Mouse (Mus musculus) megakaryocyte, adult 5-6 weeks (primary cell): ENCODE data around the gene Srgap2. TPM values are rescaled to one million over a fixed set of nuclear protein-coding genes. Genes with fewer than 3 reads are reported as not detected.
"Not testable (repeated sequence)": the region's sequence is repeated elsewhere in the genome, so short reads cannot be mapped to it uniquely, and the experiment has no call there.

Experiments
- ATAC-seq: 2 replicates; pipeline ENCODE4 v1.8.0; 2016; ENCODE audit warnings: mild to moderate bottlenecking, inconsistent platforms; ENCODE audit not compliant: poor library complexity, severe bottlenecking
- total RNA-seq, 2 experiments: library from RNA; stranded (forward) in 1 of 2; stranded (reverse) in 1 of 2; fragments of 153-499, 151-499 nt in 1 of 2; fragments of 221-1000, 200-1000 nt in 1 of 2; gene quantifications; 2 replicates each; pipeline versions ENCODE4 v1.2.3 to v1.2.4; 2015 to 2017

The Srgap2 gene
- total RNA-seq, 2 experiments from 2014 or later, result 25.7 to 57.5 TPM

GRCm38 (mm10) chr1:131346916-131347555 is 180.1 kb downstream of the Srgap2 start:
- ATAC-seq, result no peak

GRCm38 (mm10) chr1:131345422-131346419 is 181.4 kb downstream of the Srgap2 start:
- no peak for ATAC-seq

DNA sequence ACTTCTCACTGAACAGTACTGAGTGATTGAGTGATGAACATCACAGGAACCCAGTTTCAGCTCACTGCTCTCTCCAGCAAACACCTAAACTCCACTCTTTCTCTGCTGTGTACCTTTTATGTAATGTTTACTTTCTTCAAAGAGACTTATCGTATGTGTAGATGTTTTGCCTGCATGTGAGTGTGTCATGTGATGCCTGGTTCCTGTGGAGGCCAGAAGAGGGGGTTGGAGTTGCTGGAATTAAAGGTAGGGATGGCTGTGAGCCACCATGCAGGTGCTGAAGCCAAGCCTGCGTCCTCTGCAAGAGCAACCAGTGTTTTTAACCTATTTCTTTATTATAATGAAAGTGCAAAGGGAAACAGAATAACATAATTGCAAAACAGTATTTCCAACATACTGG is 182.5 kb downstream of the Srgap2 start:
- ATAC-seq, result no peak

- ATAC-seq, result no peak
These were observed 191.1 kb downstream of the Srgap2 start for GRCm38 (mm10) chr1:131336017-131336416.

DNA sequence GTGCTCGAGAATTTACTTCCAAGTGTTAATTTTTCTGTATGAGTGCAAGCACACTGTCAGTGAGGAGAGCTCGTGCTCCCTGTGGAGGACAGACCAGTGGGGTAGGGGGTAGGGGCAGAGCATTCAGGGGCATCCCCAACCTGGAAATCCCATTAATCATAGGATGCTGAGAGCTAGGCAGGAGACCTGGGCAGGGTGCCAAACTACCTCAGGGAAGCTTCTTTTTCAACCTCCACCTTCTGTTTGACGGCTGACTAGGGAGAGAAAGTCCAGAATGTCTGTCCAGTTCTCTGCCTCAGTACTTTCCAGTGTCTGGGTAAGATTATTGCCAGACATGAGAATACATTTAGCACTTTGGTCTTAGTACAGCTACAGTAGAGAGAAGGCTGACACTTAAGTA is 191.5 kb downstream of the Srgap2 start:
- ATAC-seq, result no peak

GRCm38 (mm10) chr1:131331180-131331579 is 196.0 kb downstream of the Srgap2 start:
- ATAC-seq, result no peak

- ATAC-seq, result not testable (repeated sequence)
These were observed 198.1 kb downstream of the Srgap2 start for GRCm38 (mm10) chr1:131329093-131329492.

GRCm38 (mm10) chr1:131327167-131327566 is 200.0 kb downstream of the Srgap2 start:
- no peak for ATAC-seq

DNA sequence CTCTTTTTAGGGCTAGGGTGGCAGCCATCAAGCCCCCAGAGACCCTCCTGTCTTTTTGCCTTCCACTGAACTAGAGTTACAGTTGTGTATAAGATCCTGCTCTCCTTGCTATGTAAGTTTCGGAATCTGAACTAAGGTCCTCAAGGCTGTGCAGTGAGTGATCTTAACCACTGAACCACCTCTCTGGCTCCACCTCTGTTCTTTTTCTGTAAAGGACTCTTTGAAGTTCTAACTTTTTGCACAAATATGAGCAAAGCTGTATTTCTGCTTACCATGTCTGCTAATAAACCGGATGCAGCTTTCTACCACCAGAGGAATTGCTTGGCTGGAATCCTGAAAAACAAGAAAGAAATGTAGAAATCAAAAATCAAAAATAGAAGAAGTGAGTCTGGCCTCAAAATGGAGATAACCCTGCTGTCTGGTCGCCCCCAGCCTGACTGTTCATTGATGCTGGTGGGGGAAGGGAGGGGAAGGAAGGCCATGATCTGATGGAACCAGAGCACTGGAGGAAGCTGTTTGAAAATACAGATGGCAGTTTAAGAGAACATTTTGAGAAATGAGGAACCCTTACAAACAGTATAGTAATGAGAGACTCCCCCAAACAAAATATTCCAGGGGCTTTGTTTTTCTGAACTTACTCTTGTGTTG is 202.2 kb downstream of the Srgap2 start:
- no peak for ATAC-seq

DNA sequence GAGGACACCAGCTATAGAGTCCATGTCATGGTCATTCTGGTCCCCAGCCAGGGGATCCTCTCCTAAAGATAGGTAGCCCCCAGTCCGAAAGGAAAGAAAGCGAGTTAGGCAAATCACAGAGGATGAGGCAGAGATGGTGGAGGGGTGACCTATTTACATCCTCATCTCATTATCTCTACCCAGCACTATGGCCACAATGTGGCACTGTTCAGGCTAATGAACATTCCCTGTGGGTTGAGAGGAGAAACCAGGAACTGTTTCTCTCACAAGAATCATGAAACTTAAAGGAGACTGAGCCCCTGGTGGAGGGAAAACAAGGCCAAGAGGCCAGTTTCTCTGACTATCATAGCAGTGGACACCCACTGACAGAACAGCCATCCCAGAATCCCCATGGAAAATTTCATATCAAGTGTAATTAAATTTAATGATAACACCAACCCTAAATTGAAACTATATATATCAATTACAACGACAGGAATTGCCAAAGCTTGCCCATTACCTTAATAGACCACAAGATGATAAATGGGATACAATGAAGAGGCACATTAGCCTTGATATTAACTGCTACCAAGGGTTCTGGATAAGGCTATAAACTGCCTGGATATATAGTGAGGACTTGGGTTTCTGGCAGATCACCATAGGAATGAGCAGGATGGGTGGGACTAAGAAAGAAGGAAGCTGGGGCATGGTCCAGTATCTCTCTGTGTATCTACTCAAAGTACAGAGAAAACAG is 207.4 kb downstream of the Srgap2 start:
- no peak for ATAC-seq

DNA sequence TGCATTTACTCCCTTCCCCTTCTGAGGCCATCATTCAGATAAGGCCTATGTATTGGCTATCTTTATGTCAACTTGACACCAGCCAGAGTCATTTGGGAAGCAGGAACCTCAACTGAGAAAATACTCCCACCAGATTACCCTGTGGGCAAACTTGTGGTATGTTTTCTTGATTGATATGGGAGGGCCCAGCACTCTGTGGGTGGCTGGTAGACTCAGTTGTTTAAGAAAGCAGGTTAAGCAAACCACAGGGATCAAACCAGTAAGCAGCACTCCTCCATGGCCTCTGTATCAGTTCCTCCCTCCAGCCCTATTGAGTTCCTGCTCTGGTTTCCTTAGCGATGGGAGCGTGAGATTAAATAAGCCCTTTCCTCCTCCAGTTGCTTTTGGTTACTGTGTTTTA is 208.8 kb downstream of the Srgap2 start:
- ATAC-seq, result no peak

DNA sequence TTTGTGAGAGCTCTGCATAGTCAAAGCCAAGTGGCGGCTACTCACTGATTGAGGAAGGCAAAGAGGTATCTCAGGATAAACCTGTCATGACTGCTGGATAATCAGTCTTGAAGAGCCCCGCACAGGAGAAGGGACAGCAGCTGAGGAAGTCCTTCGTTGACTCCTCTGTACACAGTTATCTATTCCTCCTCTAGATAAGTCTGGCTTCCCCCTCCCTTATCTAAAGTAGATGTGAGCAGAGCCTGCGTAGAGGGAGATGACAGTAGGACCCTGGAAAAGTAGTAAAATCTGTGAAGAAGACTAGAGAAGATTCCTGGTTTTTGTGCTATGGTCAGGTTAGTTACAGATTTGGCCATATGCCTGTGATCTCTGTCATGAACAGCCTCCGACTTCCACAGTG is 209.5 kb downstream of the Srgap2 start:
- ATAC-seq, result no peak

- no peak for ATAC-seq
These were observed 215.9 kb downstream of the Srgap2 start for GRCm38 (mm10) chr1:131311284-131311683.

DNA sequence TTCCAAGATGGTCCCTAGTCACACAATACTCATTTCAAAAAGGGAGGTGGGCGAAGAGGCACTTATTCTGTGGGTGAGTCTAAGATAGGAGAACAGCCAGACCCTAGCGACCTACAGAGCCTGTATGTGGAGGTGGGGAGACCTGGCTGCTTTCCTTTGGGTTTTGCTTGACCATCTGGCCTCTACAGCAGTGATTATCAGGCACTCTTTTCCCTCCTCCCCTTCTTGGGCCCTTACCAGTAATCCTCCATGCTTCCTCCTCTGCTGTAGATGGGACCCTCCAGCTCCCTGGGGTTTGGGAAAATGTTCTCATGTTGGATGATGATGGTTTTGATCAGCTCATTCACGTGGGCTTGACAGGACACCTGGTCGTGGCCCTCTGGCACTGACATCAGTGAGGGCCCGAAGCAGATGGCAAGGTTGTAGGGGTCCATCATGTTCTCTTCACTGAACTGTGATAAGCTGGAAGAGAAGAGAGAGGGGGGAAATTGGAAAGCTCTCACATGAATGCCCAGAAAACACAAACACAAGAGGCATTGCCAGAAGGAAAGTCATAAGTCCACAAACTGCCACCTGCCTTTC is 216.8 kb downstream of the Srgap2 start:
- no peak for ATAC-seq

DNA sequence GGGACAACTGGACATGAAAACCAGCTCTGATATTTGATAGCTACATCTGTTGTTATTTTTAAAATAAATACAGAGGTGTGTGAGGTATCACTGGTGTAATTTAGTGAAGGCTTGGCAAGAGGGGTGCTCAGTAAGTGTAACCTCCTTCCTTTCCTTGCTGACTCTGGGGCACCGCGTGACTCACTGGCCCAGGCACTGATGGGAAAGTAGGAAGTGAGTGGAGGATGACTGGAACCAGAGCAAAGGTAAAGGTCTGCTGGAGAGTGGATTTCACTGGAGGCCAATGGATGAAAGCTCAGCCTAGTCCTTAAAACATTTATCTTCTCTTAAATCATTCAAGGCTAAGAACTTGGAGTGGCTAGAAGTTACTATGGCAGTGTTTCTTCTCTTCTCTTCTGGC is 226.4 kb downstream of the Srgap2 start:
- no peak for ATAC-seq

DNA sequence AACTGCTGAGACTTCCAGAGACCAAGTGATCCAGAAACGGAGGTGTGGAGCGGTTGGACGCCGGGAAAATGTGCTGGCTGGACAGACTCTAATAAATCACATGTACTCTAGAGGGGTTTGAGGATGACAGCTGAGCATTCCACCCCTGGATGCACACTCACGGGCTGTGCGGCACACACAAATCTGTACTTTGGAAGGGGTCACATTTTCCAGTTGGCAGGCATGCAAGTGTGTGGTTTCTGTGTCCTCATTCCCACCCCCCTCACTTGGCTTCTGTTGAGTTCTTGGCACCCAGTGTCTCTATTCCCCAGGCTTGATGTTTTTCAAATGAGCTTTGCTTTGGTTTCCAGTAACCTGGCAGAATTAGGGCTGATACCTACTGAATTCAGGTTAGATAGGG is 227.4 kb downstream of the Srgap2 start:
- ATAC-seq, result no peak

DNA sequence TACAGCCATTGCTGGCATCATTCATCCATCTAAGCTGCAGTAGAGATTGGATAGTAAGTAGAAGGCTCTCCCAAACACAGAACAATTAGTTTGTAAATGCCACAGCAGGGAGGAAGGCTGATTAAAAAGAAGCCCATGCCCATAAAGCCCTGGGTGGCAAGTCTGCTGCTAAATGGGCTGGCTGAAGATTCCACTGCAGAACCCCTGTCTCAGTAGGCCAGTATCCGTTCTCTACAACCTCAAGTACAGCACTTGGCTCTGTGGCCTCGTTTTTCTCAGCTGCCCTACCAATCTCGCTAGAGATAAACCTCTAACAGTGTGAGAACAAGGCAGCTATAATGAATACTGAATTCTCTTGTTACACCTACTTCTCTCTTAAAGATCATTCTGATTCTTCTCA is 227.9 kb downstream of the Srgap2 start:
- no peak for ATAC-seq

DNA sequence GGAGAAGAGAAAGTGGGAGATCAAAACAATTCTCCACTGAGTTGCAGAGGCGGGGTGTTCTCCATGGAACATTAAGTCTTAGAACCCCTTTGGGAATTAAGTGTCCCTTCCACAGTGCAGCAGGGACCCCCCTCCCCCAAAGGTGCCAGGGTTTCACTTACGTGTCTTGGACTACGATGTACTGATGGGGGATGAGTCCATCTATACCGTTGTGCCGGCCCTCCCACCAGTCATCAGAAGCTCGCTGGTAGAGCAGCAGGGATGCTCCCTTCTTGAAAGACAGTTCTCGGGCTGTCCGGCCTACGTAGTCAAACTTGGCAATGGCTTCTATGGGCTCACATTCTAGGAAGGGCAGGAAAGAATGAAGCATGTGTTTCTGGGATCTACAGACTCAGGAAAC is 229.0 kb downstream of the Srgap2 start:
- no peak for ATAC-seq

DNA sequence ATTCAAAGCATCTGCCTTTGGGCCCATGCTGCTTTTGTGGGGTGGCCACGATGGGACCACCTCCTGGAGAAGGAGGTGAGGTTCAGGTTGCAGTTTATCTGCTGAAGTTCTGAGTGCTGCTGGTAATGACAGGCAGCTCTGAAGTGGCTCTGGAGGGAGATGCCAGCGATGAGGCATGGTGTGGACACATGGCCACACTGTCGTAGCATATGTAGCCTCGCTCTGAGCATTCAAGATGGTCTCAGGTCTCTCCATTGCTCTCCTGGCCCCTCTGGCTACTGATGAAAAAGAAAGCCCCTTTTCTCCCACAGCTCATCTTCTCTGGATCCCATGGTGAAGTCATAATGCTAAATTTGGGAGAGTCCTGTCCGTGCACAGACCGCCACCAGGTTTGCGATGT is 230.4 kb downstream of the Srgap2 start:
- no peak for ATAC-seq

DNA sequence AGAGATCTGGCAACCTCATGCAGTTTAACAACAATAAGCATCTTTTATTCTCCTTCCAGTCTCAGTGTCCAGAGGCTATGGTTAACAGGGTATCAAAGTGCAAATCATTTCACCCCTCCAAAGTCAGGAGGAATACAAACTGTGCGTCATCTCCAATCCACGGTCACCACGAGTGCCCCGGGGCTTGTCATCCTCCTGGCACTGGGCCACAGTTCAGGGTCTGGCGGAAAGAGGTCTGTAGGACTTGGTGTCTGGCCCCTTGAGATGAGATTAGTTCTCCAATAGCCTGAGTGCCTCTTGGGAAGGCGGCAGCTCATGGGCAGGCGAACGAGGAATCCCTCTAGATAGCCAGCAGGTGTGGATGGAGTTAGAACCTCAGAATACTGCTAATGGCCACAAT is 232.0 kb downstream of the Srgap2 start:
- no peak for ATAC-seq

DNA sequence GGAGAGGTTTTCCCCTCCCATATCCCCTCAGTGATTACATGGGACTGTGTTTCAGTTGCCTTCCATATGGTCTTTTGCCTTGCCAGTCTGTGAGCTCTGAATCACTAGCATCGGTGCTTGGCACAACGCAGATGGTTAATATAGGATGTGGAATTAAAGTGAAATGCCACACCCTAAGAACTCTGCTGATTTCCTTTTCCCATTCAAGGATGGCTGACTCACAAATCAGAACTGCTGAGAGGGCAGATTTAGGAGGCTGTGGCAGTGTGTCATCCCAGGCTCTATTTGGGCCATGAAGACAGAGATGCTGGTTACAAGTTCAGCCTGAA is 233.3 kb downstream of the Srgap2 start:
- ATAC-seq, result no peak
